Mouse (Mus musculus) testis, adult 2 months (tissue): Measurements from ENCODE around the gene Kxd1.

Experiments used
- CTCF ChIP-seq: fragments of 200-500 bp; IDR thresholded peaks from 2 replicates; pipeline ENCODE4 v1.5.1; 2012; ENCODE audit warnings: low read depth, mild to moderate bottlenecking, inconsistent platforms, low read length, moderate library complexity; ENCODE audit not compliant: control insufficient read depth, insufficient read depth, insufficient replicate concordance
- POLR2A ChIP-seq: fragments of 200-500 bp; IDR thresholded peaks from 2 replicates; pipeline ENCODE4 v1.6.1; 2012; ENCODE audit warnings: low read depth, mild to moderate bottlenecking, inconsistent platforms, low read length, moderate library complexity; ENCODE audit not compliant: control insufficient read depth

DNA sequence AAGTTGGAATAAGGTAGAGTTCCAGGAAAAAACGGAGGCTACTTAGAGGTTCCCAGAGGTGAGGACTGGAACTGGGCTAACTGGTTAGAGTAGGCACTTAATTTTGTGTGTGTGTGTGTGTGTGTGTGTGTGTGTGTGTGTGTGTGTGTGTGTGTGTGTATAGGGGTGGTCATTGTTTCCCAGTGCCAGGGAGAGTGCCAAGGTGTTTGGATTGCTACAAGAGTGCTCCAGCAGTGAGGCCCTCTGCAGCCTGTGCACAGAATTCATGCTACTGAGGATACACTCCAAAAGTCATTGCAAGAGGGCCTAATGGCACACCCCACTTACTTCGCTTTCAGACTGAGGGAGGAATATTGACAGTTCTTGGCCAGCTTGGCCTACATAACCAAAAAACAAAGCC is 44.8 kb downstream of the Kxd1 start:
- TF ChIP-seq CTCF = no peak
- no peak for TF ChIP-seq POLR2A
